Mouse (Mus musculus) small intestine, adult 2 months (tissue): ENCODE data around the gene Zfp319.

Experiments used
- CTCF ChIP-seq: fragments of 200-500 bp; IDR thresholded peaks from 2 replicates; pipeline ENCODE4 v1.5.1; 2012; ENCODE audit warnings: low read depth, mild to moderate bottlenecking, control low read depth, inconsistent platforms, low read length, moderate library complexity, mixed read lengths; ENCODE audit not compliant: insufficient replicate concordance, insufficient read length; ENCODE audit errors: extremely low read depth
- POLR2A ChIP-seq: fragments of 200-500 bp; IDR thresholded peaks from 2 replicates; pipeline ENCODE4 v1.6.1; 2012; ENCODE audit warnings: low read depth, mild to moderate bottlenecking, control low read depth, inconsistent platforms, low read length, moderate library complexity

DNA sequence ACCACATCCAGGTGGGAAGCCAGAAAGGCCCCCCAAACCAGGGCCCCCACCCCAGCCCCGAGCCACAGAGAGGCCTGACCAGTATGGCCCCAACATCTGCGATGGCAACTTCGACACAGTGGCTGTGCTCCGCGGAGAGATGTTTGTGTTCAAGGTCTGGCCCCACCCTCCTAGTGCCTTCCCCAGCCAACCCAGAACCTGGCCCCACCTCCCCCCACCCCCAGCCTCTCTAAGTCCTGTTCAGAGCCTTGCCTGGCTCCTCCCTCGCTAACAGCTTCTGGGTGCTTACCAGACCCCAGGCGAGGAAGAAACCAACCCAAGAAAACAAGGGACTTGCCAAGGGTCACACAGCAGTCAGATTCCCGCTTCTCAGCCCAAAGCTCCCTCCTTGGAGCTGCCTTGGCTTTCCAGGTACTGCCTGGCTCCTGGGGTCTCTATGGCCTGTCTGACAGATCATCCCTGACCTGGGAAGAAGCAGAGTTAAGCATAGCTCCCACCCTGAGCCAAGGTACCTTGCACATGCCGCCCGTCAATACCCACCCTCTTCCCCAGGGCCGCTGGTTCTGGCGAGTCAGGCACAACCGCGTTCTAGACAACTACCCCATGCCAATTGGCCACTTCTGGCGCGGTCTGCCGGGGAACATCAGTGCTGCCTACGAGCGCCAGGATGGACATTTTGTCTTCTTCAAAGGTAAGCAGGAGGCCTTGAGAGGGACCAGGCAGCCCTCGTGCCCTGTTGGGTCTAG lies 38.0 kb upstream of the Zfp319 start:
- no peak for TF ChIP-seq POLR2A
- no peak for TF ChIP-seq CTCF
